Mouse (Mus musculus): ENCODE results near the gene Ap1m2.
A peak's percentile ranks its signal among the peaks of the same experiment; 100 is the strongest.
"Not testable (repeated sequence)": the region's sequence is repeated elsewhere in the genome, so short reads cannot be mapped to it uniquely, and the experiment has no call there.

Gene Ap1m2

GRCm38 (mm10) chr9:21324269-21324668, 12.1 kb upstream of the Ap1m2 start:
- peak; percentile 40 for DNase-seq

- not testable (repeated sequence) for DNase-seq
These were observed 10.8 kb upstream of the Ap1m2 start for GRCm38 (mm10) chr9:21322917-21323297.

GRCm38 (mm10) chr9:21322211-21322916, 10.2 kb upstream of the Ap1m2 start:
- DNase-seq = no peak

- peak; percentile 36 for DNase-seq
These were observed 9.3 kb upstream of the Ap1m2 start for GRCm38 (mm10) chr9:21321513-21321835.

- peak; percentile 67 for DNase-seq
These were observed 8.7 kb upstream of the Ap1m2 start, which contains the start of gene Slc44a2 for GRCm38 (mm10) chr9:21320619-21321512. Slc44a2 (plus strand) TSS chr9:21320698.

GRCm38 (mm10) chr9:21320280-21320618, 8.1 kb upstream of the Ap1m2 start:
- no peak for DNase-seq

- DNase-seq = no peak
These were observed 7.4 kb upstream of the Ap1m2 start for GRCm38 (mm10) chr9:21319503-21319902.

- no peak for DNase-seq
These were observed 6.7 kb upstream of the Ap1m2 start for GRCm38 (mm10) chr9:21318792-21319191.

- DNase-seq = no peak
These were observed 4.6 kb upstream of the Ap1m2 start for GRCm38 (mm10) chr9:21316696-21317095.

GRCm38 (mm10) chr9:21315421-21315820, 3.3 kb upstream of the Ap1m2 start:
- no peak for DNase-seq

- DNase-seq = no peak
These were observed 2.4 kb upstream of the Ap1m2 start for GRCm38 (mm10) chr9:21314367-21315140.

- peak; percentile 77 for DNase-seq
These were observed 1.3 kb upstream of the Ap1m2 start for GRCm38 (mm10) chr9:21313394-21313793.

- no peak for DNase-seq
These were observed 442 bp downstream of the Ap1m2 start for GRCm38 (mm10) chr9:21311695-21312094.

GRCm38 (mm10) chr9:21309150-21309741, 2.9 kb downstream of the Ap1m2 start:
- DNase-seq = no peak

- DNase-seq = no peak
These were observed 7.1 kb downstream of the Ap1m2 start for GRCm38 (mm10) chr9:21305065-21305464.

- no peak for DNase-seq
These were observed 13.1 kb downstream of the Ap1m2 start for GRCm38 (mm10) chr9:21299014-21299413.

- no peak for DNase-seq
These were observed 19.9 kb downstream of the Ap1m2 start for GRCm38 (mm10) chr9:21292271-21292670.

GRCm38 (mm10) chr9:21291868-21292267, 20.3 kb downstream of the Ap1m2 start:
- peak; percentile 36 for DNase-seq

GRCm38 (mm10) chr9:21291022-21291787, 20.9 kb downstream of the Ap1m2 start, which contains the start of gene Cdkn2d:
Cdkn2d (minus strand) TSS chr9:21291407.
- DNase-seq = peak; percentile 100

- no peak for DNase-seq
These were observed 21.5 kb downstream of the Ap1m2 start for GRCm38 (mm10) chr9:21290589-21290988.

GRCm38 (mm10) chr9:21289337-21289671, 22.8 kb downstream of the Ap1m2 start:
- DNase-seq = no peak

Measured in kidney, adult 11 months (tissue).